Mouse (Mus musculus) adrenal gland, adult 8-10 months (tissue): ENCODE measurements around the gene Sin3a. TPM values are rescaled to one million over a fixed set of nuclear protein-coding genes. Genes with fewer than 3 reads are reported as not detected.

Experiments
- DNase-seq: peaks from one replicate; pipeline ENCODE4 v3.0.0; 2022
- total RNA-seq, 4 experiments: library from RNA; stranded (reverse); gene quantifications; 2 replicates each; pipeline ENCODE4 v1.2.4; 2022

The Sin3a gene
- total RNA-seq, result 10 to 100 TPM; 43.5 to 69.7 (median 66.9) TPM

DNA sequence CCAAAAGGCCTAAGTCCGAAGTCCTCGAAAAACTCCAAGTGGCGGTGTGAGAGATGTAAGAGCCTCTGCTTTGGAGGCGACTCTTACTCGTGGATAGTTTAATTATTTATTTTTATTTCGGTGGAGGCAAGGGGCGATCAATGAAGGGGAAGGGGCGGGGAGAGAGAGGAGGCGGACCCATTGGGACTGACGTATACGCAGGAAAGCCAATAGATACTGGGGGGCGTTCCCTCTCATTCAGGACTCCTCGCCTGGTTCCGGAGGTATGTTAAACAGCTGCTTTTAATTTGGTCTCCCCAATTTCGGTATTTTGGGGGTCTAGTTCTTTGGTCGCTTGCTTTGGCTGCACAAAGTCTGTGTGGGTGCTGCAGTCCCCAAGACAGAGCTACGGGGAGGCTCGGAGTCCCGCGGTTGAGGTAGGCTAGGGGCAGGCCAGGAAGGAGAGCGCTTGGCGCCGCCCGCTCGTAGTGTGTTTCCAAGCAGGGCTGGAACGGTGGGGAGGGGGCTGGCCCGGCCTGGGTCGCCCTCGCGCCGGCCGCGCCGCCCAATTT is at the start of gene Sin3a:
TSS of gene Sin3a (plus strand) at position 240 of the 551 bp plus-strand sequence.
- DNase-seq, result peak; percentile 74

DNA sequence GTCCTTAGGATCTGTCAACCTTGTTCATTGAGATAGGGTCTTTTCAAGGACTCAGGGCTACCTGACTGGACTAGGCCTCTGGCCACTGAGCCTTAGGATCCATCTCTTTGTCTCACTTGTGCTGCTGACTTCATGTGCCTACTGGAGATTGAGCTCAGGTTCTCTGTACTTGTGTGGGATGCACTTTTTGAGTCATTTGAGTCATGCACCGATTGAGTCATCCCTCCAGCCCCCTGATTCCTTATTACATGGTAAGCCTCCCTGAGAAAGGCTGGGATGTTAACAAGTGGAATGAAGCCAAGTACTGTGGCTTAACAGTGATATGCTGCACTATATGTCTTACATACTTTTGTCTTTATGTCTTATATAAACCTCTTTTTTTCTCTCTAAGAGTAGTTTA is 40.1 kb upstream of the Sin3a start:
- no peak for DNase-seq

DNA sequence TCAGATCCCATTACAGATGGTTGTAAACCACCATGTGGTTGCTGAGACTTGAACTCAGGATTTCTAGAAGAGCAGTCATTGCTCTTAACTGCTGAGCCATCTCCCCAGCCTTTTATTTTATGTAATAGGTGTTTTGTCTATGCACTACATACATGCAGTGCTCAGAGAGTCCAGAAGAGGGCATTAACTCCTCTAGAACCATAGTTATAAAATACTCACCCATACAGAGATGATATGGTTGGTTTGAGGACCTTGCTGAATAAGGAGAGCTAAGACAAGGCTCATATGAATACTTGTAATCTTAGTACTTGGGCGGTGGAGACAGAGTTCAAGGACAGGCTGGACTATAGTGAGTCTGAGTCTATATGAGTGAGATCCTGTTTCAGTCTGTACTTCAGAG is 15.6 kb upstream of the Sin3a start:
- DNase-seq, result no peak

DNA sequence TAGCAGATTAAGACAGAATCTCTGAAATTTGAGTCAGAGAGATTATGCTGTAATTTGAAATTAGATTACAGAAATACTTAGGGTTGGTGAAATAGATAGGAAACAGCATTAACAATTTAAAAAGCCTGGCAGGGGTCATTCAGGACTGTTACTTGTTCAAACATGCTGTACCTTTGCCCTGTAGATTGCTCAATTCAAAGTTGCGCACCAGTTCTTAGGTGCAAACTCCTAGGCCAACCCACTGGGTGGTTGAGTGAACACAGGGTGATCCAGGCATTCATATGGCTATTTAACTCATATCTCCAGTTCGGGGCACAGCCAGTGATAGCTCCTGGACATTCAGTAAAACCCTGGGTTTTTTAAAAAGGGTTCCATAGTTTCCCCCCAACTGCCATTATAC is 7.7 kb upstream of the Sin3a start:
- no peak for DNase-seq

DNA sequence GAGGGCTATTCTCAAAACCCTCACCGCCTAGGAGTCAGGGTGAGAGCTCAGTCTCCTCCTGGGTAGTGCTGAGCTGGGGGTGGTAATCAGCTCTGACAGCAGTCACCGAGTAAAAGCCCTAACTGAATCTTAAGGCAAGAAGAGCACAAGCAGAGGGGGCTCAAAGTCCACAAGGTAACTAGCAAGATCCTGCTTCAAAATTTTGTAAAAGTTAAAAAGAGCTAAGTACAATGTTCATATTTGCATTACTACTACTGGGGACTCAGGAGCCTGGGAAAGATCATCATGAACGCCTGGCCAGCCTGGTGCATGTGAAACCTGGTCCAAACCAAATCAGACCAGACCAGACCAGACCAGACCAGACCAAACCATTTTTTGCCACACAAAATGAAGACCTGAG is 3.6 kb upstream of the Sin3a start:
- no peak for DNase-seq

DNA sequence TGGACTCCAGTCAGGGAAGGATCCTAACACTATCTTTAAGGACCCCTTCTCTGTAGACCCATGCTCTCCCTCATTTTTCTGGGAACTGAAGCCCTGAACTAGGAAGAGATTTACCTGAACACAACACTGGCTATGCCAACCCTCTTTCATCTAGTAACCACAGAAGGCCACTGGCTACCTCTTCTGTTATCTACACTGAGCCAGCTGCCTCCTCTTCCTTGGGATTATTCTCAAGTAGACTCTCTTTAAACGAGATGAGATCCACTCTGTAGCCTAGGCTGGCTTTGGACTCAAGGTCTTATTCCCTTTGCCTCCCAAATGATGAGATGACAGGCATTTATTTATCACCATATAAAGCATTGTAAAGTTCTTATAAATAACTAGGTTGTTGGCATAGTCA is 1.6 kb upstream of the Sin3a start:
- no peak for DNase-seq

DNA sequence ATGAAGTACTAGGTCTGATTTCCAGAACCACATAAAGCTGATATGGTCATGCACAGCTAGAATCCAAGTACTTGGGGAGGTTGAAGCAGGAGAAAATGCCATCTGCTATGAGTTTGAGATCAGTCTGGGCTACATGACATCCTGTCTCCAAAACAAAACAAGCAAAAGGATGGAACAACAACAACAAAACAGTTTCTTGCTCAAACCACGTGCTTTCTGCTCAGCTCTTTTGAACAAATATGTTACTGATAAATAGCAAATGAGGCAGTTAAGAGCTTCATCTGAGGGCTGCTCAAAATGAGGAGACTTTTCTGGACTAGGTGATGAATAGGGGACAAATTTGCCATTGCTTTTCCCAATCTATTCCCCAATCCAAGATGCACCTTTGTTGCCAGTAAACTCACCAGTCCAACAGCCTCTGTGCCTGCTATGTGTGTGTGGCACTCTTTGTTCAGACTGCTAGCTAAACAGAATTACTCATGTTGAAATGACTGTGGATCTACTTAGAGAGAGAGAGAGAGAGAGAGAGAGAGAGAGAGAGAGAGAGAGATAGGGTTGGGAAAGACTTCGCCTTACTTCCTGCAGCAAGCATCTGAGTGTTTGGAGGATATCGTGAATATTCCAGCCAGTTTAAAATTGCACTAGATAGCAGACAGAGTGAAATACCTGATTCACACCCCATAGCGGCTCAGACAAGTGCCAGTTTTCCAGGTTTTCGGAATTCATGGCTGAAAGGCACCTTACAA is 867 bp upstream of the Sin3a start:
- DNase-seq, result no peak

DNA sequence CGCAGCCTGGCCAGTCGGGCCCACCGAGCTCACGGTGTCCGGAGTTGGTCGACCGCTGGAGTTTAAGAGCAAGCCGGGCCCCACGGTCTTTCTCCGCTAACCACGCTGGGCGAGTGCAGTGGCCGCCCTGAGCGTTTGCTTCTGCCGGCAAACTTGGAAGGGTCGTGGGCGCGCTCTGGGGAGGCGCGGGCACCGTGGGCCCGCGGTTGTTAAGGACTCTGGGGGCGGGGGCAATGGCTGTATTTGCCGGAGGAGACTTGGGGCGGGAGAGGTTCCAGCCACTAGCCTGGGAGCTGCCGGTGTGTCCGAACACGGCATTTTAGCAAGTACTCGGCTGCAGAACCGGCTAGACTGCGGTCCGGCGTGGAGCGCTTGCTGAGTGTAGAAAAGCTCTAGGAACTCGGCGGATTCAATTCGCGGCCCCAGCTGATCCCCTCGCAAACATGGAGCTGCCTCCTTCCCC is 717 bp downstream of the Sin3a start:
- DNase-seq, result no peak

DNA sequence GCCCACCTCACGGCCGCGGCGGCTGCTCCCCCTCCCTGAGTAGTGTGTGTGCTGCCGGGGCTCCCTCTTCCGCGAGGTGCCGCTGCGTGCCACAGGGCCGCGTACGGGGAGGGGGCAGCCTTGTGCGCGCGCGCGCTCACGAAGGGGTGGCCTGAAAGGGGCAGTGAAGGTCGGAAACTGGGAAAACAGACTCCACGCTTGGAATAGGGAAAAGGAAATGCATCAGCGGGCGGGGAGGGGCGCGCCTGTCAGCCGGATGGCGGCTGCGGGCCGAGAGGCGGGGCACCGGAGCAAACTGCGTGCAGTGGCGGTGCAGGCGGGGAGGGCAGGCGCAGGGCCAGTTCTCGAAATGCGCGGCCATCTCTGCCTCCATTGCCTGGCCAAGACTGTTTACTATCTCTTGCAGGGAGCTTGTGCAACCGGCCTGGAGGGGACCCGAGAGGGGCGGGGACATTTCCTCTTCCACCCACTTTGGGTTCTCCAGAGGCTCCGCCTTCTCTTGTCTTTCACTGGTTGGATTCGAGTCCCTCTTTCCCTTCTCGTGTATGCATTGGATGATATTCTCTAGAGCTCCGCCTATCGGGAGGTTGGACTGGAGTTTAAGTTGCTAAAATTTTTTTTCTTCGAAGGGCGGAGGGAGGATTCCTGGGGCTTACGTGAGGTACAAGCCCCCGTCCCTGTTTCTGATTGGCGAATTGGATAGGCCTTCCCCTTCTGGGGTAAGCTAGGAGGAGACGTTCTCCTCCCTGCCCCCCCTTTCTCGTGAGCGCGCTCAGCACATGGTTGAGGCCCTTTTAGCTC is 1.3 kb downstream of the Sin3a start:
- peak; percentile 99 for DNase-seq

DNA sequence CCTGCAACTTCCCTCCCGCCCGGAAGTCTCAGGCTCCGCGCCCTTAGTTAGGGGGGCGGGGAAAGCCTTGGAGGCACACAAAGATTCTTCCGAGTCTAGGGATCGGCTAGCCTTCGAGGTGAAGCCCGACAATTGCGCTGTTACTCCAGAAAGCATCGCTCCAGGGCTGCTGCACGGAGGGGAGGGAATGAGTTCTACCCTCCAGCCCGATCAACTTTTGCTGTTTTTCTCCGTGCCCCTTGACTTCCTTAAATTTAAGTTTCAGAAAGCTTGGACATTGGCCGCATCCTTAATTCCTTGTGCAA is 1.9 kb downstream of the Sin3a start:
- no peak for DNase-seq

DNA sequence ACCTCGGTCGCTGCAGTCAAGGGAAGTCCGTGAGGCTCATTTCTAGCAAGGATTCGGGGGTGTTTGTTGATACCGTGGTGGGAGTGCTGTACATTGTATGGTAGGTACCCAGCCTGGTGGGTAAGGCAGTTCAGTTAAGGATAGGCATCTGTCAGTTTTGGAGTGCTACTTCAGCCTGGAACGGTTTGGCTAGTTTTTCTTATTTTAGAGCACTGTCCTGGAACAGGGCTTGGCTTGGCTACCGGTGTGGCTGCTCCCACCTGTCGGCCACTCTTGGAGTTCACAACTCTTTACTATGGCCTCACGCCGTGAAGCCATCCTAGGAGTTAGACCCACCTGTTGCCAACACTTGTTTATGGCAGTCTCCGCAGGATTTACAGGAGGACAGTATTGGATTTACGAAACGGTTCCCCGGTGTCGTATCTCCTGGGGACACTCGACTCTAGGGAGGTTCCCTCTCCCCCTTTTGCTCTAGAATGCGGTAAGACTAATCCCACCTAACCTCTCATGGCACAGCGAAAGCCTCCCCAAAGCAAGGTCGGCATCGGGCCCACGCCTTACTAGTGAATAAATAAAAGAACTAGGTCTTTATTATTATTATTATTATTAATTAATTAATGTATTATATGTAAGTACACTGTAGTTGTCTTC is 2.5 kb downstream of the Sin3a start:
- peak; percentile 34 for DNase-seq

DNA sequence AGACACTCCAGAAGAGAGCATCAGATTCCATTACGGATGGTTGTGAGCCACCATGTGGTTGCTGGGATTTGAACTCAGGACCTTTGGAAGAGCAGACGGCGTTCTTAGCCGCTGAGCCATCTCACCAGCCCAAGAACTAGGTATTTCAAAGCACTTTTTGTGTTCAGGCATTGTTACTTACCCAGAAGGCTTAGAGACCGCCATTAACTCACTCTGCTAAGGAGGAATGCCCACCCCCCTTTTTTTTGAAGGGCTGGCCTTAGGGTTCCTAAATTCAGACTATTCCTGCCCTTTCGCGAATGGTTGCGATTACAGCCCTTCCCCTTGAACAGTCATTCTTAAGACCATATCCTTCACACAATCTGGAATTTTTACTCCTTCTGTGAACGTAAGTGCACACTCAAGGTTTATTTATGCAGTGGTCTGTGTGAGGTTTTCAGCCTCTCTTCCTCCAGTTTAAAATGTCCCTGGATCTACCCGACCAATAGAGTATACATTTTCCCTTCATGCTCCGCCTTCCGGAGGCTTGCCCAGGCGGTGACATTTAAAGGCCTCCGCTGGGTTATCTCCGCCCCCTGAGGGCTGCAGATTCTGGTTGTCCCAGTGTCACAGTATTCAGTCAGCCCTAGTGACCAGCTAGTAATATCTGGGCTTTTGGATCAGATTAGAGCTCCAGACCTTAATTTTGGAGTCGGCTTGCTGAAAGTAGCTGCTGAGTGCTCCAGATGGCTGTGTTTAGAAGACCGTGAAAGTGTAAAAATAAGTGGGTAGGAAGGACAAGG is 3.2 kb downstream of the Sin3a start:
- peak; percentile 80 for DNase-seq

DNA sequence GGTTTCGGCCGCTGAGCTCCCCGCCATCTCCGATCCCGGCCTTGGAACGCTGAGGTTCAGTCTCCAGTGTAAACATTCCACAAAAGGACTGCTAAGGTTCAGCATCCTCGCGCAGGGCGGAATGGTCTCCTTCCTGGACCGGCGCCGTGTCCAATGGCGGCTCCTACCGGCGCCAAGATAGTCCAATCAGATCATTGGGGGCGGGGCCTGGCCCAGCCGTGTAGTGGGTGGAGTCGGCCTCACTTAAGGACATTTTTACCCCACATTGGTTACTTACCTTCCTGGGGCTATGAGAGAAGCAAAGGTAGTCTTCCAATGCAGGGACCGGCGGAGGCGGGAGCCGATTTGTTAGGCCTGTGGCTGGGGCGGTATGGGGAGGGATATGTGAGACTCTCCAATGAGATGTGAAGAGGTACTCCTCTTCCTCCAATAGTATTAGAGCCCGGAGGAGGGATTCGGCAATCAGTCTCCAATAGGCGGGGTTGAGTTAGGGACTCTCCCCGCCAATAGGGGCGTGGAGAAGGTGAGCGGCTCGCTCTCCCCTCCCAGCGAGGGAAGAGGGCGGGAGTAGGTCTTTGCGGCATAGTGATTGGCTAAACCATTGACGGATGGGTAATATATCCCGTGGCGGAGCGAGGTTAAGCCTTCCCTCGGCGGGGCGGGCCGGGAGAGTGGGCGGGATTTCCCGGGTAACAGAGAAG is 4.0 kb downstream of the Sin3a start:
- peak; percentile 99 for DNase-seq

DNA sequence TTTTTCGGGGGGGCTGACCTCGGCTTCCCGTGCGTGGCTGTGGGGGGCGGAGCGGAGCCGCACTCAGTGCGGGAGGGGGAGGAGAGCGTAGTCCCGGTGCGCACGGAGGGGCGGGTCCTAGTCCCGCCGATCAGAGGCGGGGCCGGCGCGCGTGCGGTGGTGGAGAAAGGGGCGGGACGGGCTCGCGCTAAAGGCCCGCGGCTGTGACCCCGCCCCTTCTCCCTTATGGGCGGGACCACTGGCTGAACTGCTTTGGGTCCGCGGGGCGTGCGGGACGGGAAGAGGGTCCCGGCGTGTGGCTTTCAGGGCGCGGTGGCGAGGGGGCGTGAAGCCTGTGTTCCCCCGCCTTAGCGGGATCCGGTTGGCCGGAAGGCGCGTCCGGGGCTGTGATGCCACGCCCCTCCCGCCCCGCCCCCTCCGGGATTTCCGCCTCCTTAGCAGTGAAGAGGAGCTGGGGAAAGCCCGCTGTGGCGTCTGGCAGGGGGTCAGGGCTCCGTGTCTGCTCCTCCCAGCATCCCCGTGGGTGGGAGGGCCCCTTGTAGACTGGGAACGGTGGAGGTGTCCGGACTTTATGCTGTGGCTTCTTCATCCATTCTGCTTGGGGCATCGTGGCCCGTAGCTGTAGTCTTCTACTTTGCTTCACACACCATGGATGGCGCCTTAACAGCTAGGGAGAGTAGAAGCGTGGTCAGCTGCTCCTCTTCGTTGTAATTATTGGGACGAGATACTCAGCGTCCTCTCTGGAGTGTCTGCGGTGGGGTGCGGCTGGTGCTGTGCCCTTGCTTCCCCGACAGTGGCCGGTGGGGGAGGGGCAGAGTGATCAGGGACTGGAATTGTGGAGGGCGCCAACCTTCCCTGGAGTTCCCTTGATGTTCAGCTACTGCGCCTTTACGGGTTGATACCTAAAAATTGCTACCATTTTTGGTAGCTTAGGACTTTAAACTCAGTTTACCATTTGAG is 5.1 kb downstream of the Sin3a start:
- DNase-seq, result peak; percentile 88

DNA sequence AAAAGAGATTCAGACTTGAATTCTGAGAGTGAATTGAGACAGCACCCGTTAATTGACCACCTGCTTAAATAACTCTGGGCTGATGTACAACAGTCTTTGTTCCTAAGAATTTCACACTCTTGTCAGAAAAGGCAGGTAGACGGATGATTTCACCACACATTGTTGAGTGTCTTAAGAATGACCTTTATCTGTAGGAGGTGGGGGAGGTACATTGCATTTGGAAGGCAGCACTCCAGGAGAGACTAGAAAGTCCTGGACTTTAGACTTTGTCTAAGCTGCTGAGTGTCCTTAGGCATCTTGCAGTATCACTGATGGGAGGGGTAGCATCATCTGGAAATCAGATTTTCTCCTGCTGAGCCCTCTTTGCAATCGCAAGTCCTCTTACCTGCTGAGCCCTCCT is 10.4 kb downstream of the Sin3a start:
- DNase-seq, result no peak

DNA sequence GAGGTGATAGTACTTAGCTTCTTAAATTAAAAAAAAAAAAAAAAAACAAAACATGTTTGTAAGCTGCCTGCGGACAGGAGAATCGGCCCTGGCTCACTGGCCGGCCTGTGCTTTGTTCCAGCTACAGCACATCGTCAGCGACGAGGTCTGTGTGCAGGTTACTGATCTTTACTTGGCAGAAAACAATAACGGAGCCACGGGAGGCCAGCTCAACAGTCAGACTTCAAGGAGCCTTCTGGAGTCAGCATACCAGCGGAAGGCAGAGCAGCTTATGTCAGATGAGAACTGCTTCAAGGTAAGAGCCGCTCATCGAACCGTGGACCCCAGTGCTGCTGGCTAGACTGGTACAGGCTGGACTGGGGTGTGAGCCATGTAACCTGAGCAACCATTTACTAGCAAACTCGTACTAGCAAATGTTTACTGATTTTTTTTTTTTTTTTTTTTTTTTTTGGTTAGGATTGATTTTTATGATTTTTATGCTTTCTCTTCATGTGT is 45.5 kb downstream of the Sin3a start:
- no peak for DNase-seq

DNA sequence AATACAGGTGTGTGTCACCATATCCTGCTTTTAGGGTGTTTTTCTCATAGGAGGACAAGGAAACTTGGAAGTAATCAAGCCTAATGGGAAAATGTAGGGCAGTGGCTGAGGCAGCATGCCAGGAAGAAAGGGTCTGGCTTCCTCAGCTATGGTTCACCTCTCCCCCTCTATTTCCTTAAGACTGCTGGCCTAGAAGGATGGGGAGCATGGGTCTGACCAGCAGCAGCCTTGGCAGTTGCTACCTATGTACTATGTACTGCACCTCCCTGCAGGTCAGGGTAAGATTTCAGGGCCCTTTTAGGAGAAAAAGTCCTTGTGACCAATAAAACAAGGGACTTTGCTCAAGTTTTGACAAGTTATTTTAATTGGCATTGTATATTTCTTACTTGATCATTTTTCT is 57.8 kb downstream of the Sin3a start:
- no peak for DNase-seq

DNA sequence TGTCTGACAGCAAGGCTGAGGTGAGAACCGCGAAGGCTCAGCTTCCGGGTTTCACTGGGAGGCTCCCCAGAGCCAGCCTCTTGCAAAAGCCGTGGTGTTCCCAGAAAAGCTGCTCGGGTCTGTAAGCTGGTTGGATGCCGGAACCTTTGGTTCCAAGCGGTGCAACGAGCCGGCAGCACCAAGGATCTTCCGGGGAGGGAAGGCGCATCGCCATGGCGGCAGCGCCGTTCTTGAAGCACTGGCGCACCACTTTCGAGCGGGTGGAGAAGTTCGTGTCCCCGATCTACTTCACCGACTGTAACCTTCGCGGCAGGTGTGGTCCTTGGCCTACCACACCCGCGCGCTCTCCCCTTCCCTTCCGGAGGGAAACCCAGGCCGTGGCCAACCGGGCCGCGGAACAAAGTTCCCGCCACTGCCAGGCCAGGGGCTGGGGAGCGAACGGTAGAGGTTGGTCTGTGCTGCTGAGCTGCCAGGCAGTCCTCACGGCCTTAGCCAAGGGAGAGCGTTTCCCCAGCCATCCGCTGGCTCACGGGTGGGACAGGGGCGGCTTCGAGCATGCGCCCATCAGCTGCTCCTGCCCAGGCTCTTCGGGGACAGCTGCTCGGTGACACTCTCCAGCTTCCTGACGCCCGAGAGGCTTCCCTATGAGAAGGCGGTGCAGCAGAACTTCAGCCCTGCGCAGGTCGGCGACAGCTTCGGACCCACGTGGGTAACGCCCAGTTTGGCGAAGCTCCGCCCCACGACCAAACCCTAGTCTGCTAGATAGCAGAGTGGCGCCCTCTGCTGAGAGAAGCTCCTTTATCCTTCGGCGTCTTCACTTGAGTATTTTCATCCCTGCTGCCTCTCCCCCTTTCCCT is 59.0 kb downstream of the Sin3a start, which contains the start of gene Man2c1:
TSS of gene Man2c1 (plus strand) at position 114 of the 857 bp plus-strand sequence.
- peak; percentile 90 for DNase-seq

DNA sequence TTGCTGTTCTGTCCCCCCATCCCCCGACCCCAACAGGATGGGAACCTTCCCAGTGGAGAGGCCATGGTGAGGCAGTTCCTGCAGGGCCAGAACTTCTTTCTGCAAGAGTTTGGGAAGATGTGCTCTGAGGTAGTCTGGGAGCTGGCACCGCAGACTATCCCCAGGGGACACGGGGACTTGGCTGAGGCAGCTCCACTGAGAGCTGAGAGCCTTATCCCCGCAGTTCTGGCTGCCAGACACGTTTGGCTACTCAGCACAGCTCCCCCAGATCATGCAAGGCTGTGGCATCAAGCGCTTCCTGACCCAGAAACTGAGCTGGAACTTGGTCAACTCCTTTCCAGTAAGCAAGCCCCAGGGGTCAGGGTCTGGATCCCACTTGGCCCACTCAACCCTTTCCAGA is 65.4 kb downstream of the Sin3a start:
- no peak for DNase-seq
